Mouse (Mus musculus): ENCODE measurements around the gene Cdsn. TPM values are rescaled to one million over a fixed set of nuclear protein-coding genes. Genes with fewer than 3 reads are reported as not detected.

Gene Cdsn
- polyA plus RNA-seq, 1 experiment, result 23.0 TPM

DNA sequence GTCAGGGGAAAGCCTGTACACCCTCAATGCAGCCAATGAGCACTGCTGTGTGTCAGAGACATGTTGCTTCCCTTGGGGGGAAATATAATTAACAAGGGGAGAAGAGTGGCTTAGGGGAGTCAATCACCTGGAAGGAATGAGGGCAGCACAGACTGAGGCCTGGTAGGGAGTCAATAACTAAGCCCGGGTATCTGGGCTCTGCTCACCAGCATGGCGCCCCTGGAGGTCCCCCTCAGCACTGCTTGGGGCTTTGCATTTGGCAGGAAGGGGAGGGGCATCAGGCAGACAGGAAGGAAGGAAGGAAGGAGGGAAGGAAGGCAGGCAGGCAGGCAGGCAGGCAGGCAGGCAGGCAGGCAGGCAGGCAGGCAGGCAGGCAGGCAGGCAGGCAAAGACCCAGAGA, 4.5 kb upstream of the Cdsn start:
- 75% methylated on average over 2 of the region's 2 CpGs for WGBS
- Histone ChIP-seq H3K4me1 (ENCODE audit: control insufficient read depth, insufficient read depth, low read length) (peaks cover 4% of the 10 kb centered on the region), H3K4me3 (replicated peaks; ENCODE audit: extremely low read depth, low read depth, low read length) (no peak overlapping the region)
- TF ChIP-seq POLR2A (IDR thresholded peaks at IDR 0.05; ENCODE audit: borderline replicate concordance, extremely low read depth, low read depth, low read length), result no peak
- TF ChIP-seq CTCF (IDR thresholded peaks at IDR 0.05; ENCODE audit: insufficient read depth, low read length), result no peak
- DNase-seq, result no peak

DNA sequence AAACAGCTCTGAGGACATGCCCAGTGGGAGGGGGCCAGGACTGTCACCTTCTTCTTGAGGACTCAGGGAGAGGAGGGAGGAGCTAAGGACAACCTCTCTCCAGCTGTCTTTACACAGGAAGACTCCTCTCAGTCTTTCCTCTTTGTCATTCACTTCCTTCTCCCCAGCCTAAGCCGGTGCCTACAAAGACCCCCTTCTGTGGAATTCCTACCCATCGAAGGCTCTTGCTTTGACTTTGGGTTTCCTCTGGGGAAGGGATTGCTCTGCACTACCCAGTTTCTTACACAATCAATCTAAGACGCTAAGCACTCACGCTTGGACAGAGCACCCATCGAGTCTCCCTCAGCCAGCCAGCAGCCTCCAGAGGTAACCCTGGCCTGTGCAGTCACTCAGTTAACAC, 3.3 kb upstream of the Cdsn start:
- DNase-seq, result no peak
- Histone ChIP-seq H3K4me1 (ENCODE audit: control insufficient read depth, insufficient read depth, low read length) (peaks cover 4% of the 10 kb centered on the region), H3K4me3 (replicated peaks; ENCODE audit: extremely low read depth, low read depth, low read length) (no peak overlapping the region)
- WGBS, result 20% methylated on average over 5 of the region's 5 CpGs
- no peak for TF ChIP-seq POLR2A (IDR thresholded peaks at IDR 0.05; ENCODE audit: borderline replicate concordance, extremely low read depth, low read depth, low read length)
- no peak for TF ChIP-seq CTCF (IDR thresholded peaks at IDR 0.05; ENCODE audit: insufficient read depth, low read length)

DNA sequence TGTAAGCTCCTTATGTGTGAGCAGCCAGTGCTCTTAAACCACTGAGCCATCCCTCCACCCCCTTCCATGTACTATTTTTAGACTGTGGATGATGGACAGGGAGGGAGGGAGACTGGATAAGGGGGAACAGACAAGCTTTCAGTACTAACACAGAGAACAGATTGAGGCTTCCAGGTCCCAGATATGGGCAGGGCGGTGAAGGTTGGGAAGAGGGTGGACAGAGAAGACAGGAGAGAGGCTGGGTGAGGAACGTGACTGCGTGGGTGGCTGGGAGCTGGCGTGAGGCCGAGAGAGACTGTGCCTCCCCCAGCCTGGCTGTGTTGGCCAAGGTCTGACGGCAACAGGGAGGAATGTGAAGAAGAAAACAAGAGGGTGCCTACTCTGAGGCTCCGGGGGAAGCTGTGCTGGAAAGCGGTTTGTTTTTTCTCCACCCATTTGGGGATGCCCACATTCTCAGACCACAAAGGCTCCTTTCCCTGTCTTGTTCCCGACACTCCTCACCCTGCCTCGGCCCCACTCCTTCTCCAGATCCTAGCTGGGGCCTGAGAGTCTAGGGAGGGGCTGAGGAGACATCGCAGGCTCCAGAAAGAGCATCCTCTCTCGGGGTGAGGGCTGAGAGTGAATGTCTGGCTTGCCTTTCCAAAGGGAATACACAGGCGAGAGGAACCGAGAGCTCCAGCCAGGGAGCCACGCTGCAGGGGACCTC, 2.3 kb upstream of the Cdsn start:
- WGBS, result 20% methylated on average over 15 of the region's 15 CpGs
- peak; percentile 76 for DNase-seq
- Histone ChIP-seq H3K4me1 (ENCODE audit: control insufficient read depth, insufficient read depth, low read length) (peaks cover 4% of the 10 kb centered on the region), H3K4me3 (replicated peaks; ENCODE audit: extremely low read depth, low read depth, low read length) (no peak overlapping the region)
- TF ChIP-seq CTCF (IDR thresholded peaks at IDR 0.05; ENCODE audit: insufficient read depth, low read length) (no peak), POLR2A (IDR thresholded peaks at IDR 0.05; ENCODE audit: borderline replicate concordance, extremely low read depth, low read depth, low read length) (peak; percentile 29; the same call in 1 of the 2 replicates)

DNA sequence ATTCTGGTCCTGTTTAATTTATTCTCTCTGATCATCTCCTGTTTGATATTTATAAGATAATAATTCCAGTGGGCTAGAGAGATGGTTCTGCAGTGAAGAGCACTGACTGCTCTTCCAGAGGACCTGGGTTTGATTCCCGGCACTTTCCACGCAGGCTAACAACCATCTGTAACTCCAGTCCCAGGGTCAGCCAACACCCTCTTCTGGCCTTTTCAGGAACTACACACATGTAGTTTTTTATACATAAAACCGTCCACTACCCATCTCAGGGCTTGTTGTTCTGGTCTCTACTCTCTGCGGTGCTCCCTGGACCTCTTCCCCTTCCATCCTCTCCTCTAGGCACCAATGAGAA, 1.8 kb upstream of the Cdsn start:
- 94% methylated on average over 4 of the region's 4 CpGs for WGBS
- DNase-seq, result no peak
- H3K4me3 ChIP-seq (replicated peaks; ENCODE audit: extremely low read depth, low read depth, low read length), result no peak overlapping the region
- H3K4me1 ChIP-seq (ENCODE audit: control insufficient read depth, insufficient read depth, low read length), result peaks cover 4% of the 10 kb centered on the region
- no peak for TF ChIP-seq POLR2A (IDR thresholded peaks at IDR 0.05; ENCODE audit: borderline replicate concordance, extremely low read depth, low read depth, low read length)
- no peak for TF ChIP-seq CTCF (IDR thresholded peaks at IDR 0.05; ENCODE audit: insufficient read depth, low read length)

DNA sequence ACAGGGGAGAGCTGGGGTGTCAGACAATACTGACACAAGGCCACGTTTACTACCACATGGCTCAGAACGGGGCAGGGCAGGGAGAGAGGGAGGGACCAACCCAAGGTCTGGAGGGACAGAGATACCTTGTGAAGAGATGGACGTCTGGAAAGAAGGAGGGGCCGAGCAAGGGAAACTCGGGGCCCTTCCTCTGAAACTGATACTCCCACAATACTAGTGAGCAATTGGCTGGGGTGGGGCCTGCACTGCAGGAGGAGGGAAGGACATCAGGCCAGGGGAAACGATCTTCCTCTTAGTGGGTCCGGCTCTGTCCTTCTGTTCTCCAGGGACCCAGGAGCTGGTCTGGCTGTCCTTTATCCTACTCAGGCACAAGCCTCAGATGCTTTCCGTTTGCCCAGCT, 1.1 kb upstream of the Cdsn start:
- 60% methylated on average over 8 of the region's 8 CpGs for WGBS
- no peak for DNase-seq
- TF ChIP-seq POLR2A (IDR thresholded peaks at IDR 0.05; ENCODE audit: borderline replicate concordance, extremely low read depth, low read depth, low read length) (no peak), CTCF (IDR thresholded peaks at IDR 0.05; ENCODE audit: insufficient read depth, low read length) (no peak)
- Histone ChIP-seq H3K4me3 (replicated peaks; ENCODE audit: extremely low read depth, low read depth, low read length) (no peak overlapping the region), H3K4me1 (ENCODE audit: control insufficient read depth, insufficient read depth, low read length) (peaks cover 4% of the 10 kb centered on the region)

- 79% methylated on average over 5 of the region's 5 CpGs for WGBS
- no peaks in the 10 kb centered on the region; the same call in 1 of the 2 replicates for H3K4me1 ChIP-seq (ENCODE audit: control insufficient read depth, insufficient read depth, low read length)
- H3K4me3 ChIP-seq (replicated peaks; ENCODE audit: extremely low read depth, low read depth, low read length), result no peak overlapping the region
- DNase-seq, result no peak
- TF ChIP-seq CTCF (IDR thresholded peaks at IDR 0.05; ENCODE audit: insufficient read depth, low read length), result no peak
- TF ChIP-seq POLR2A (IDR thresholded peaks at IDR 0.05; ENCODE audit: borderline replicate concordance, extremely low read depth, low read depth, low read length), result no peak
These were observed 2.4 kb downstream of the Cdsn start for GRCm38 (mm10) chr17:35554321-35554720.

DNA sequence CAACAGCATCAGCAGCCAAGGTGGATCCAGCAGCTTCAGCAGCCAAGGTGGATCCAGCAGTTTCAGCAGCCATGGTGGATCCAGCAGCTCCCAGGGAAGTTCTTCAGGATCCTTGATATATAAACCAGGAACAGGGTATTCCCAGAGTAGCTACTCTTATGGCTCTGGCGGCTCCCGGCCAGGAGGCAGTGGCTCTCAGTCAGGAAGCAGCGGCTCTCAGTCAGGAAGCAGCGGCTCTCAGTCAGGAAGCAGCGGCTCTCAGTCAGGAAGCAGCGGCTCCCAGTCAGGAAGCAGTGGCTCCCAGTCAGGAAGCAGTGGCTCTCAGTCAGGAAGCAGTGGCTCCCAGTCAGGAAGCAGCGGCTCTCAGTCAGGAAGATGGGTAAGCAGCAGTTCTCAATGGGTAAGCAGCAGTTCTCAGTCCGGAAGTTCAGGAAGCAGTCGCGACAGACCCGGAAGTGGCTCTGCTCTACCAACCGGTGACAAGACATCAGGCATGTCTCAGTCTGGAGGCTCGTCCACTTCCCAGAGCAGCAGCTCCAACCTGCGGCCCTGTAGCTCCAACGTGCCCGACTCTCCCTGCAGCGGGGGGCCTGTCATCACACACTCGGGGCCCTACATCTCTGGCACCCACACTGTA, 3.0 kb downstream of the Cdsn start:
- TF ChIP-seq POLR2A (IDR thresholded peaks at IDR 0.05; ENCODE audit: borderline replicate concordance, extremely low read depth, low read depth, low read length) (no peak), CTCF (IDR thresholded peaks at IDR 0.05; ENCODE audit: insufficient read depth, low read length) (no peak)
- Histone ChIP-seq H3K4me3 (replicated peaks; ENCODE audit: extremely low read depth, low read depth, low read length) (no peak overlapping the region), H3K4me1 (ENCODE audit: control insufficient read depth, insufficient read depth, low read length) (no peaks in the 10 kb centered on the region)
- DNase-seq, result no peak
- 88% methylated on average over 18 of the region's 18 CpGs for WGBS

GRCm38 (mm10) chr17:35556186-35556765, 4.3 kb downstream of the Cdsn start:
- WGBS, result 80% methylated on average over 13 of the region's 13 CpGs
- Histone ChIP-seq H3K4me3 (replicated peaks; ENCODE audit: extremely low read depth, low read depth, low read length) (no peak overlapping the region), H3K4me1 (ENCODE audit: control insufficient read depth, insufficient read depth, low read length) (no peaks in the 10 kb centered on the region)
- DNase-seq, result no peak
- no peak for TF ChIP-seq POLR2A (IDR thresholded peaks at IDR 0.05; ENCODE audit: borderline replicate concordance, extremely low read depth, low read depth, low read length)
- TF ChIP-seq CTCF (IDR thresholded peaks at IDR 0.05; ENCODE audit: insufficient read depth, low read length), result no peak

- no peak for DNase-seq
- 26% methylated on average over 5 of the region's 5 CpGs for WGBS
- H3K4me3 ChIP-seq (replicated peaks; ENCODE audit: extremely low read depth, low read depth, low read length), result no peak overlapping the region
These were observed 4.9 kb downstream of the Cdsn start for GRCm38 (mm10) chr17:35556812-35557211.

DNA sequence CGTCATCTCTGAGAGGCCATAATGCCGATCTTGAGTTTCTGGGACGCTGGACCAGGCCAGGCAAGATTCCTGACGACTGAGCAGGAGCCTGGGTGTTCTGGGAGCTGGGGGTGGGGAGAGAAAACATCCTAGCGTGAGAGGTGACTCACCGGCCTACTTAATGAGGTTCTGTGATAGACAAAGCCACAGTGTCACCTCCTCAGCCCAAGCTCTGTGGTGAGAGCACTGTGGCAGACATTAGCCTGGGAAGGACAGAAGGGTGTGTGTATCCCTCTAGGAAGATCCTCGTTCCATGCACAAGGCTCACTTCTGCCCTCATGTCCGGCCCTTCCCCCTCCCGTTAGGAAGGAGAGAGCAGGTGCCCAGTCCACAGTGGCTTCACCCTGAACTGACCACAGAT, 5.4 kb downstream of the Cdsn start:
- WGBS, result 62% methylated on average over 9 of the region's 9 CpGs
- DNase-seq, result no peak

More at GRCm38 (mm10) chr17:35556812-35557211, 4.9 kb downstream of the Cdsn start:
- TF ChIP-seq POLR2A (IDR thresholded peaks at IDR 0.05; ENCODE audit: borderline replicate concordance, extremely low read depth, low read depth, low read length) (no peak), CTCF (IDR thresholded peaks at IDR 0.05; ENCODE audit: insufficient read depth, low read length) (peak; percentile 87)
- no peaks in the 10 kb centered on the region for H3K4me1 ChIP-seq (ENCODE audit: control insufficient read depth, insufficient read depth, low read length)

More for the DNA sequence above, 5.4 kb downstream of the Cdsn start:
- TF ChIP-seq POLR2A (IDR thresholded peaks at IDR 0.05; ENCODE audit: borderline replicate concordance, extremely low read depth, low read depth, low read length) (no peak), CTCF (IDR thresholded peaks at IDR 0.05; ENCODE audit: insufficient read depth, low read length) (no peak)
- no peak overlapping the region for H3K4me3 ChIP-seq (replicated peaks; ENCODE audit: extremely low read depth, low read depth, low read length)
- H3K4me1 ChIP-seq (ENCODE audit: control insufficient read depth, insufficient read depth, low read length), result no peaks in the 10 kb centered on the region

Data from lung, adult 2 months (tissue).